Mouse (Mus musculus): Measurements from ENCODE around the gene Lrrc27.

Gene Lrrc27

DNA sequence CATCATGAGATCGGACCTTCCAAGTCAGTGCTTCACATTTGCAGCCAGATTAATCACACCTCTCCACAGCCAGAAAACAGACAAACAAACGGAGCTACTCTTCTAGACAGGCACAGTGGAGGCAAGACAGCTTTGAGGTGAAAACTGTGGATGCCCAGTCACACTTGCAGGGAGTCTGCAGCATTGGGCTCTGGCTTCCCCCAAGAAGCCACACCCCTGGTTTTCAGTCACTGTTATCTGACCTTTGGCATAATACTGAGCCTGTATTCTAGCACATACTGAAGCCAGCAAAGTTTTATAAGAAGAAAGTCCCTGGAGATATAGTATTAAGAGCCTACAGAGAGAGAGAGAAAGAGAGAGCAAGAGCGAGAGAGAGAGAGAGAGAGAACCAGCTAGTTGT lies 26.6 kb downstream of the Lrrc27 start:
- no peak for DNase-seq (ENCODE audit: low spot score in 2 of 2)

DNA sequence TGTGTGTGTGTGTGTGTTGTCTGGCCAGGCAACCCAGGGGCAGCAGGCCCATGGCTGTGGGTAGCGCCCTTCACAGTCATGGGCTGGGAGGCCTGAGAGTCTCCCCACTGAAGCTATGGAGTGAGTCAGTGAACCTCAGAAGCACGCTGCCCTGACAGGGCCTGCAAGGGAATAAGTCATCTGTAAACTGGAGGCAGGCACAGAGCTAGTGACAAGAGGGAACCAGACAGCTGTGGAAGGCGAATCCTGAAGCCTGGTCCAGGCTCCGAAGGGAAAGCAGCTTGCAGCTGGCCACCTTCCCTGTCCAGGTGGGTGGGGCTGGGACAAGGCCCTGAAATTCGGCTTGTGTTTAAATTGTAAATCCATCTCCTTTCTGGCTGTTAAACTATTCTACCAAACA lies 33.3 kb downstream of the Lrrc27 start:
- no peak for DNase-seq (ENCODE audit: low spot score in 2 of 2)

DNA sequence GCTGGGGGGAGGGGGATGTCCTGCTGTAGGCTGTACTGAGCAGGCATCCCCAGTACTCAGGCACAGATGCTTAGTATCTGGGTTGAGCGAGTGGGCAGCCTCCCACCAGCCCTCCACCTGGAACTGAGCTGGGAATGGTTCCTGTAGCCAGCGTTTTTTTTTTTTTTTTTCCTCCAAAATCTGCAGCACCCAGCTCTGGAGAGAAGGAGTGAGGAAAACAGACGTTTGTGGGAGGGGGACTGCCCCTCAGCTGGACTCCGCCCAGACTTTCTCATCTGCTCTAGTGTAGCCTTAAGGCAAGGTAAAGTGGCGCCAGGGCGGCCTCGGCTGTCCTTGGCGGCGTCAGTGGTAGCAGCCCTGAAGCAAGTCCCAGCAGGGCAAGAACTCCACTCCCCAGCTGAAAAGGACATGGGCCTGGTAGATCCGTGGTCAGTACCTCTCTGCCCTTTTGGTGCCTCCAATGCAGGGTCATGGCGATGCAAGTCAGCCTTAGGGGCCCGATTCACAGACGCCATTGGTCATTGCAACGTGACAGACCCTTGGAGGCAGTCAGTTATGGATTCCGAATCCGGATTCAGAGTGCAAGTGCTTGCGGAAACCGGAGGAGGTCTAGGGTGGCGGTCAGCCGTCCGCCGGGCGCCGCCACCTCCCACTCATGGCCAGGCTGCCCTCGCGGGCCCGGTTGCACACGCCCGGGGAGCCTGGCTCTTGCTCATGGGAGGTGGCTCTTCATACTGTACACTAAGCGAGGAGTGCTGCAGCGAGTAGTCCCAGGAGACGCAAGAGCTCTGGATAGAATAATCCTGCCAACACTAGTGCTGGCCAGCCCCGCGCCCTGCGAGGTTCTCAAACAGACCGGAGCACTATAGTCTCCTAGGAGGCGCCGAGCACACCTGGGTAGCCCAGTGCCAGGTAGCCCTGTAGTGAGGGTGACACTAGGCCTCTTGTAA lies 34.4 kb downstream of the Lrrc27 start:
- no peak for DNase-seq (ENCODE audit: low spot score in 2 of 2)

DNA sequence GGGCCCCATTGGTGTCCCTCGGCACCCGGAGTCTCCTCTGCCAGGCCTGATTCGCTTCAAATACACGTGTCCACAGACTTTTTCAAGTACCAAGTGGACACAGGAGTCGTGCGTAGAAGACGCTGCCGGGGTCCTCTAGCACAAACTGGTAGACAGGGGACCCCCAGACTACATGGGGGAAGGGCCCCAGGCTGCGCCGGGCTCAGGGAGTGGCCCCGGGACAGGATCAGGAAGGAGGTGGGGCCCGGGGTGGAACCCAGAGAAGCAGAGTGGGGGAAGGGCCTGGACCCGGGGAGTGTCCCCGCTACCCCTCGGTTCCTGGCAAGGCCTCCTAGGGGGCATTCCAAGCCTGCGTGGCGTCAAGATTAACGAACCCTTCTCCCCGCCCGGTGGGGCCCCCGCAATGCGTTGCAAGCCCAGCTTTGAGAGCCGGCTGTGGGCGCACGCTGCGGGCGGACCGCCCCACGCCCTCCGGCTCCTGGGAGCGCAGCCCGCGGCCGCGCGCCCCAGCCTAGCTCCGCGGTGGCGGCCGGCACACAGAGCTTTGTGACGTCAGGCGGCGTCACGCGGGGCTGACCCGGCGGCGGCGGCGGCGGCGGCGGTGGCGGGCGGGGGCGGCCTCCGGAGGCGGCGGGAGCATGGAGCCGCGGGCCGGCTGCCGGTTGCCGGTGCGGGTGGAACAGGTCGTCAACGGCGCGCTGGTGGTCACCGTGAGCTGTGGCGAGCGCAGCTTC lies 35.3 kb downstream of the Lrrc27 start, which contains the start of gene Pwwp2b:
Pwwp2b (plus strand) TSS at position 602 of the 734 bp plus-strand sequence.
- peak; percentile 27 to 55 for DNase-seq (ENCODE audit: low spot score in 2 of 2)

DNA sequence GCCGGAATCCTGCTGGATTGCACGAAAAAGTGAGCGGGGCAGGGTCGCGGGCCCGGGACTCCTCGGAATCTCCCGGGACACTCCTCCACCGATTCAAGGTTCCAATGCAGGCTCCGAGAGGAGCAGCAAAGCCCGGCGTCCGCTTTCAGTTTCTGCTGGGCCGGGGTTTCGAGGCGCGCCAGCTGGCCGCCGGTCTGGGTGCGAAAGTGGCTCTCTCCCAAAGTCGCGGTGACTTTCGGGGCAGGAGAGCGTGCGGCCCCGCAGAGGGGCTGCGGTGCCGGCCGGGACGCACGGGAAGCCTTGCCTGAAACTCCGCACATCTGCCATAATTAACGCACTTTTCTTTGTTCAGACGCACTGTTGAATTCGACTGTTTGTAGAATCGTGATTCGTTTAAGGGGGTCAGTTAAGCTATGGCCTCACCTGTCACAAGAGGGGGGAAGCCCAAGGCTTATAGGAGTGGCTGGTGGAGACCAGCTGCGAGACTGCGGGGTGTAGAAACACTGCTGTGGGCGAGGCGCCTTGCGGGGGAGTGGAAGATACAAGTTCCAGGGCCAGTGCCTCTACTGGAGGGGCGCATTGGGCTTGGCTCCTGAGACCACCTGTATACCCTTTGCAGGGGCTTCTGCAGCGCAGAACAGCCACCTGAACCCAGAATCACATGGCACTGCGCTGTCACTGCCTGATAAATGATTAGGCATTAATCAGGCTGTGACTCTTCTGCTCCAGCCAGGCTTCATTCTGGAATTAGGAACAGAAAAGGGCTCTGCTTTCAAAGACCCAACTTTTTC lies 36.0 kb downstream of the Lrrc27 start:
- DNase-seq (ENCODE audit: low spot score in 2 of 2), result no peak

DNA sequence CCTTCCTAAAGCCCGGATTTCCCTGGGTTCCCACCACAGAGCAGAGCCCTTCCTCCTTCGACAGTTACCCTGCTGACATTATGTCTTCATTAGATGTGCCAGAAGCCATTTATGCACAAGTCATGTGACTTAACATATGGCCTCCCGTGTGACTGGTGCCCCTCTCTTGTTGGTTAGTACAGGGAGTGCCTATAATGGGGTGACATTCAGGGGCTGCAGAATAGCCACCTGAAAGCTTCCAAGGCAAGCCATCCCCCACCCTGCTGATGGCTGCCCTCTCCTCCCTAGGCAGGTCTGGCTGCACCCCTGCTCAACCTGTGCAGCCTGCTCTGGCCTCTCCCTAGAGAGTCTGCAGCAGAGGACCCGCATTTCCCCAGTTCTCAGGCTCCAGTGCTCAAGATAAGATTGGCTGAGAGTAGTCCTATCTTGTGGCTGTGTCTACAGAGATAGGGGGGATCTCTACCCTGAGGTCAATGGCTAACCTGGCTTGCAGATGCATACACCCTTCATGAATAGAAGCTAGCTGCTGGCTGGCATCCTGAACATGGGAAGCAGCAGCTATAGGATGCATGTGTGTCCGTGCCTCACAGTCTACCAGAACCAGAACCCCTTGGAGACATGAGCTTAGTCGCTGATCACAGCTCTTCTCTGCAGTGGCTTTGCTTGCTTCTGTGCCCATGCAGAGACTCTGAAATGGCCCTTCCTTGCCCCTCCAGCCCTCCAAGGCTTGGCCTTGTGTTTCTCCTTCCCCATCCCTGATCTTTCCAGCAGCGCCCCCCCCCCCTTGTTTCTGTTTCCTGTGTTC lies 36.8 kb downstream of the Lrrc27 start:
- no peak for DNase-seq (ENCODE audit: low spot score in 2 of 2)

DNA sequence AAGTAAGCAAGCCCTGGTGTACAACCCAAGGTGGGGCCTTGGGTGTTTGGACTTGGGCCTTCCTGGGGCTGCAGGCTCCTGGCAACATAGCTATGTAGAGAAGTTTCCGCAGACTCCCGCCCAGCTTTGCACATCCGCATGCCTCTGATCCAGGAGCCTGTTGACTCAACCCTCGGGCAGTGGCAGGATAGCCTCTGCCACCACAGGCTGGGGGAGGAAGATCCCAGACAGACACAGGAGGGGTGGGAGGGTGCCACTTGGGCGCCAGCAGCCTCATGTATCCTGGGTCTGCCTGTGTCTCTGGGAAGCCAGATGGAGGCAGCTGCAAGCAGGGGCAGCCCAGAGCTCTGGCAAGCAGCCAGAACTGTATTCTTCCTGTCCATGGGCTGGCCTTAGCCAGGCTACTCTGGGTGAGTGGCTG lies 39.1 kb downstream of the Lrrc27 start:
- no peak for DNase-seq (ENCODE audit: low spot score in 2 of 2)

DNA sequence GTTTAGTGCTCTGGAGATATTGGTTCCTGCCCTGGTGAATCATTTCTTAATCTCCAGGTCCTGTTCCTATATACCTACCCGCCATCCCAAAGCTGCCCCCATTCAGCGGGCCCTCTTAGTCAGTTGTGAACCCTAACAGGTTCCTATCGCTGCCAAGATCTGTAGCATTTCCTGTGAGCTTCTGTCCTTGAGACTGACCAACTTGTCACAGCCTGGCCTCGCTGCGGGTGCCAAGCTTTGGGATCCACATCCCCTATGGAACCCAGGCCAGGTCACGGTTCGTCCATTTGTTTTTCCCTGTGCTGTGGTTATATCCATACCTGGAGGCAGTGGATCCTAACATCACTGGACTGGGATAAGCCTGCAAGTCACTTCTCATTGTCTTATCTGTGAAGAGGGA lies 39.8 kb downstream of the Lrrc27 start:
- no peak for DNase-seq (ENCODE audit: low spot score in 2 of 2)

DNA sequence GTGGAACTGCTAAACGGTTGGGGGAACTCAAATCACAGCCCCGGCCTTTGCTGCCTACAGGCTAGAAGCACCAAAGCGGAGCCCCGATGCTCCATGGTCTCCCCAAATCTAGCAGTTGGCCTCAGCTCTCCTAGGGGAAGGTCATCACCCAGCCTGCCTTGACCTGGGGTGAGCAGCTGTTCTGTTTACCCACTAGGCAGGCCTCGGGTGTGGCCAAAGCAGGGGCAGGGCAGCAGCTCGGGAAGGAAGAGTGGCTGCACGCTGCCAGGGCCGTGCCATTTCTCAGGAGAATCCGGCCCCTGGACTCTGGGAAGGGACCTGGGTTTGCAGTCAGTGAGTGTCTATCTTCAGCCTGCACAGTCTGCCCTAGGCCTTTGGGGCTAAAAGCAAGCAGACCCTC lies 40.2 kb downstream of the Lrrc27 start:
- DNase-seq (ENCODE audit: low spot score in 2 of 2), result no peak

DNA sequence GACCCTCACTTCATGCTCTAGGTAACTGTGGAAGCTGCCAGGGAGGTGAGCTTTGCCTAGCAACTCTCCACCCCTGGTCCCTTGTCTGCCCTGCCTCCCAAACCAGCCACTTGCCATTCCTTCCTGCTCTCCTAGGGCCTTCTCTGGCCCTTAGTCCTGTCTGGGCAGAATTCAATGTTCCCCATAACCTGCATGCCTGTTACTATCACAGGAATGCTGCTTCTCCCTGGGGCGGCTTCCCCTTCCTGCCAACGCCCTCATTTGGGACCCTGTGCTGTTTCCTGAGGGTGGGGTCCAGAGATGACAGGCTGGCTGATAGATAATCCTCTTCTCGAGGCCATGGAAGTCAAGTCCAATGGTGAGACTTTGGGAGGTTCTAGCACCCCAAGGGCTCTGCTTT lies 40.7 kb downstream of the Lrrc27 start:
- no peak for DNase-seq (ENCODE audit: low spot score in 2 of 2)

DNA sequence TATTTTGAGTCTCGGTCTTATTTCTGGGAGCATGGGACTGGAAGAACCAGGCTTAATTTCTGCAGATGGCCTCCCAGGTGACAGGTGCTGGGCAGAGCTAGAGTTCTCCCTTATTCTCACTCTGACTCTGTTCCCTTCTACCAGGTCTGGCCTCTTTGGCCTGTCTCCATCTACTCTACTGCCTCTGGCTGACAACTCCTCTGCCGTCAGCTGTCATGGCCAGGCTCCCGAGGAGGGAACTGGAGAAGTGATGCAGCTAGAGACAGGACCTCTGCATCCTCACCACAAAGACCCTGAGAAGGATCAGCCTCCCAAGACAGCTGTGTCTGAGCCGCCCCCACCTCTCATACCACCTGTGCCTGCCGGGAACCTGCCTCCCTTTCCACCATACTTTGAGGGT lies 41.8 kb downstream of the Lrrc27 start:
- no peak for DNase-seq (ENCODE audit: low spot score in 2 of 2)

DNA sequence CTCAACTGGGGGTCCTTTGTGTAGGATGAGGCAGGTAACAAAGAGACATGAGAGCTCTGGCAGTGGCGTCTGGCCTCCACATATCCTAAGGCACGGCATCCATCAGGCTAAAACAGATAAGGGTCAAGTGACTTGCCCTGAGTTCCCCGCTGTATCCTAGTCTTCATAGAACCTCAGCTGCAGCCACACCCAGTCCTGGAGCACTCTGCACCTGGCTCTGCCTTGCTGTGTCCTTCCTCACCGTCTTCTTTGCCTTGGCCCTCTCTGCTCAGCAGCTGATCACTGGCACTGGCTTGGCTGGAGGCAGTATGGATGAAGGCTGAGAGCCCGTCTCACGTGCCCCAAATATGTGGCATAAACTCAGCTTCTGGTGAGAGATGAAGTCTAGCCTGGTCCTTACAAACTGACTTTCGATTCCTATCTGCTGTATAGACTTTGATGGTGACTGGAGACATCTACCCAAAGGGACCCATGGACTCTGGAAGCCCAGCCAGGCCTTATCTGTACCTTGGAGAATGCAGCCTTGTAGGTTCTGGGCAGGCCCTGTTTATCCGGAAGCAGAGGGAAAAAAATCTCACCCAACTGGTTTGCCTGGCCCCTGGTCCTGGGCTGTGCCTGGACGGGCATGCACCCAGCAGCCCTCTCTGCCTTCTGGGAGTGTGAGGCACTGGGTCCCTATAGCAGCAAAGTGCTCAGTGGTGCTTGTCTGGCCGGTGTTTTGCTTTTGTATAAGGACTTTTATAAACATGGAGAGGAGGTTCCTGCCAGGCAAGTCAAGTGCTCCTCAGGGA lies 45.2 kb downstream of the Lrrc27 start:
- no peak for DNase-seq (ENCODE audit: low spot score in 2 of 2)

DNA sequence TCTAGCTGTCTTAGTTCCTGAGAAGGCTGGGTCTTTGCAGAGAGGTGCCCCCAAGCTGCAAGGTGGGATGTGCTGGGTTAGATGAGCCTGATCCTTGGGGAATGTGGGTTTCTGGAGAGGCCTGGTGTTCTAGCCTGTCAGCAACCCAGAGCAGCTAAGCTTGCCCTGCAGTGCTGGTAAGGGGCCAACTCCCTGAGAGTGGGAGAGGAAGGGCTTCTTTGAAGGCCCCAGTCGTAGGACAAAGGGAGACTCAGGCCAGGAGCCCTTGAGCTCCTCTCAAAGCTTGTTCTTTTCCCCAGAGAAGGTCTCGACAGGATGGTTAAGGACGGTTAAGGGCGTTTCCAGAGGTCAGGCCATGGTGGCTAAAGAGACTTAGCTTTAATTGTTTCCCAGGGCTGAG lies 51.5 kb downstream of the Lrrc27 start:
- no peak for DNase-seq (ENCODE audit: low spot score in 2 of 2)

DNA sequence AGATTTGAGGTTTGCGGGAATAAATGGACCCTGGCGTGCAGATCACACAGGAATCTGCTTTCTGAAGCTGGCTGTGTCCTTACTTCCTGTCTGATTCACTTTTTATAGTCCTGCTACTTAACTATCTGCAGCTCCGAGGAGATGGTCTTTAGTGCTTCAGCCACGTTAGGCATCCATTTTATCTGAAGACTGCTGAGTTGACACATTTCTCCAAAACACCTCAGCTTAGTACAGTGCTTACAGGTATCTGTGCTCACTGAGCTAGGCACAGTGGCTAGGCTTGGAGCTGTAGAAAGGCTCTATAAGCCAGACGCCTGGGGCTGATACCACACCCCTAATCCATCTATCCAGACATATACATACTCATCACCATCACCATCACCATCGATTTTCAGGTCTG lies 52.8 kb downstream of the Lrrc27 start:
- no peak for DNase-seq (ENCODE audit: low spot score in 2 of 2)

DNA sequence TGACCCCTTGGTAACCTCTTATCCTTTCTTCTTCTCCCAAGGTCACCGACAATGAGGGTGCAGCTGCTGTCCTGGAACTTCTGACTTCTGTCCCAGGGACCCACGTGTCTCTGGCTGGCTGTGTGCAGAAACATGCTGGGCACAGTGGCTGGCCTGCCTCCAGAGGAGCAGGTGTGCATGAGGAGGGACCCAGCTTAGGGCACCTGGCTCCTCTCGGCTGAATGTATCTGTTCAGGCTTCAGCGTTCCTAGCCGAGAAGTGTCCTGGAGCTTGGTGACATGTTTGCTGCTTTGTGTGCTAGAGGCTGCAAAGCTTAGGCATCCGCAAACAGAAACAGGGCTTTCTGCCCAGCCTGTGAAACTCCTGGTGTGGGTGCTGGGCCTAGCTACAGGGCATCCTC lies 53.6 kb downstream of the Lrrc27 start:
- DNase-seq (ENCODE audit: low spot score in 2 of 2), result no peak

DNA sequence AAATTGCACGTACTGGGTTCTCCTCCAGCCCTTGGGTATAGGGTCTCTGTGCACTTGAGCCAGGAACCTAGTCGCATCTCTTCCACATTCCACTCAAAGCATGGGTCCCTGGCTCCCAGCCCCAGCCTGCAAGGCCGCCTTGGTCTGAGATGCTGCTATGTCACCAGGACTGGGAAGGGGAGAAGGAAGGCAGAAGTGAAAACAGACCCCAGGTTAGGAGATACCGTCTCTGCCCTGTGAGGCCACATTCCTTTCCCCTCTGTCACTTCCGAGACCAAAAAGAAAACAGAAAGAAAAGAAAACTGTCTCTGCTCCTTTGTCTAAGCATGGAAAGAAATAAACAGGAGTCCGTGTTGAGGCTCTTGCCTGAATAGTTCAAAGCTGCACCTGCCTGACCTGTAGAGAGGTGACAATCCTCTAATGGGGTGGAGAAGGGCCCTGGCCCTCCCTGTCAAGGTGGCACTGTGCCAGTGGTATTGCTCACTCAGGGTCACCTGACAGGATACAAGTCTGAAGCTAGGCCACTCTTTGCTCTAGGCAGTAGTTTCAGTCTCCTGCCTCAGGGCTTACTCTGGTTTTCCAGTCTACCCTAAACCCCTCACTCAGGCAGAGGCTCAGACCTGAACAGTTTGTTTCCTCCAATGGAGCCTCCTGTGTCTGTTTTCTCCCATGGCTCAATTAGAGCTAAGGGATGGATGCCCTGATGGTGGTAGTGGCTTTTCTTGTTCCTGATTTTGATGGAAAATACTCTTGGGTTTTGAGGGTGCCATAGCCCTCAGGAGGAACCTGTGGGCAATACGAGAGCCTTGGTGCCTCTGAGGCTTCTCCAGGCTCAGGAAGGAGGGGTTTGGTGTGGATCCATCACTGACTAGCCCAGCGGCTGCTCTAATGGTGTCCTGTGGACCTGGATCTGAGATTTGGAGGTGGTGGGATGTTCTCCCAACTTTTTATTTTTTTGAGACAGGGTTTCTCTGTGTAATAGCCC lies 54.4 kb downstream of the Lrrc27 start:
- no peak for DNase-seq (ENCODE audit: low spot score in 2 of 2)

DNA sequence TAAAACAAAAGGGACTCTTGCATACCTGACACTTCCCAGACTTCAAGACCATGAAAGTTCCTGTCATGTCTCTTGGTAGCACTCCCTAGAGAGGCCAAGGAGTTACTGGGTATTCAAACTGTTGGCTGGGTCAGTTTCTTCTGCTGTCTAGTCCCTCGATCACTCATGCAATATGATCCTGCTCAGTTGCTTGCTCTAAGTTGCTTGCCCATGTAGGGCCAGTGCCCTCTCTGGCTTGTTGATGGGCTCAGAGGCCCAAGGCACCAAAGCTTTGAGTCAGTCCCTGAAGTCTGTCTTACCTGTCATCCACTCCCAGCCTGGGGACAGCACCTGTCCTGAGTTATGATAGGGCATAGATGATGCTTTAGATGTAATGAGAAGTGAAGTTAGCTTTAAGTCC lies 58.0 kb downstream of the Lrrc27 start:
- no peak for DNase-seq (ENCODE audit: low spot score in 2 of 2)

DNA sequence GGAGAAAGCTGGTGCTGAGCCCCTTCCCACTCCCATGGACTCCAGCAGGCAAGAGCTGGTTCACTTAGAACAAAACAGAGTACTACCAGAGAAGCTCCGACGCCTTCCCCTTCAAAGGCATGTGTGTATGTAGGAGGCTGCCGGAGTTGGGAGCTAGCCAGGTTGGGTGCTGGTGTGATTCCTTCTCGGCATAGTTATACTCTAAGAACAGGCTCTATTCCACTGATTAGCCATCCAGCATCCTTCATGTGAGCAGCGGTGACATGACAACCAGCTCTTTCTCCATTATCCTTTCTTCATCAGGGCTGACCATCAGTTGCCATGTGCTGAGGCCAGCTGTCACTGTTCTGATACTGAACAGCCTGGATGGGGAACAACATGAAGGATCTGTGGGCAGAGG lies 59.1 kb downstream of the Lrrc27 start:
- no peak for DNase-seq (ENCODE audit: low spot score in 2 of 2)

Data from spleen, postnatal 14 days (tissue).